Mouse (Mus musculus) induced T-regulatory cell, adult 2 months (primary cell): ENCODE results near the gene Lrrc7.

Experiments used
- DNase-seq: peaks from one replicate; pipeline ENCODE4 v3.0.0-alpha.2; 2012; ENCODE audit warnings: low read depth

Gene Lrrc7

GRCm38 (mm10) chr3:158561987-158562360 lies at the start of gene Lrrc7:
Gene Lrrc7, minus strand, starts transcription at chr3:158562221.
- DNase-seq = no peak

- no peak for DNase-seq
These were observed 45.0 kb upstream of the Lrrc7 start for GRCm38 (mm10) chr3:158607065-158607464.

- no peak for DNase-seq
These were observed 43.3 kb upstream of the Lrrc7 start for GRCm38 (mm10) chr3:158605274-158605673.

DNA sequence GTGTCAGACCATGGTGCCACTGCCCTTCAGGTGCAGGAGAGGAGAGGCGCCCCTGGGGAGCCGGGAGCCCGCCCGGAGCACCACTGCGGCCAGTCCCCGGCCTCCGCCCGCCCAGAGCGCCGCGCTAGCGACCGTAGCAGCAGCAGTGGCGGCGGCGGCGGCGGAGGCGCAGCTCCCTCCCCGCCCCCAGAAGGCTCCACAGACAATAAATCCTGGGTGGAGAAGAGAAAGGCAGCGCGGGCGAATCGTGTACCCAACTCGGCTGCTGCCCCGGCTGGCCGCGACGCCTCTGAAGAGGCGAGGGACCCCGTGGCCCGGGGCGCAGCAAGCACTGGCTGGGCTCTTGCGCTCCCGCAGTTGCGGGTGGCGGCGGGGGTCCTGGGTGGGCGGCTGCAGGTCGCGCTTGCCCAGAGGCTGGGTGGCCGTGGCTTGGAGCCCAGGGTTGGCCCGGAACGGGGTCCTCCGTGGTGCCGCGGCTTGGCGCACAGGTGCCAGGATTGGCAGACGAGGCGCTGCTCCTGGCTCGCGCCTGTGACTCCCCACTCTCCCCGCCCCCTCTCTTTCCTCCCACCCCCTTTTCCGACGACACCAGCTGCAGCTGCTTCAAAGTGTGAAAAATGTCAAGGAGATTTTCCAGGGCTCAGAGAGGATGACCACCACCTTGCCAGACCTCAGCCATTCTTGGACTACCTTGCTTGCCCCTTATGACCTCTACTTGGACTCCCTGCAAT lies 600 bp downstream of the Lrrc7 start:
- no peak for DNase-seq

GRCm38 (mm10) chr3:158560891-158561255 lies 1.1 kb downstream of the Lrrc7 start:
- DNase-seq = no peak

GRCm38 (mm10) chr3:158559691-158560650 lies 2.0 kb downstream of the Lrrc7 start:
- DNase-seq = no peak

DNA sequence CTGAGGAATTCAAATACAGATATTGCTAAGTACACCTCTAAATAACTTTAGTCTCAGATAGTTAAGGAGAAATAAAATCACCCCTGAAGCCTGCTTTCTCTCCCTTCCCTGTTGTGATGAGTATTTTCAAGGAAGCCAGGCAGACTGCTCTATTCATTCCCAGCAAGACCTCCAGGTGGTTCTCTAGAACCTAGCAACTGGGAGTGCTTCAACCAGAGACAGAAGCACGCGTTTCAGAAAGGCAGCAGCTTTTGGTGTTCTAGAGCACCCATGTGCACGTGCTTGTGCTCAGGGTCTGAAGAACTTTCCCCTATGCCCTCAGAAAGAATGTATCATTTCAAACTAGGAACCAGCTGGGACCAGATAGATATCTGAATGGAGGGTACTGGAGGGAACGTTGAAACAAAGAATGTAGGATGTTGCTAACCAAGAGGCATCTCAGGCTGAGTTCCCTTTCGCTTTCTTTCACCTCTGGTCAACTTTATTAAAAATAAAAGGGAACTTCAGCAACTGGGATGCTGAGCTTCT lies 2.8 kb downstream of the Lrrc7 start:
- no peak for DNase-seq

GRCm38 (mm10) chr3:158558631-158559030 lies 3.4 kb downstream of the Lrrc7 start:
- no peak for DNase-seq

- no peak for DNase-seq
These were observed 7.7 kb downstream of the Lrrc7 start for GRCm38 (mm10) chr3:158554280-158554679.

DNA sequence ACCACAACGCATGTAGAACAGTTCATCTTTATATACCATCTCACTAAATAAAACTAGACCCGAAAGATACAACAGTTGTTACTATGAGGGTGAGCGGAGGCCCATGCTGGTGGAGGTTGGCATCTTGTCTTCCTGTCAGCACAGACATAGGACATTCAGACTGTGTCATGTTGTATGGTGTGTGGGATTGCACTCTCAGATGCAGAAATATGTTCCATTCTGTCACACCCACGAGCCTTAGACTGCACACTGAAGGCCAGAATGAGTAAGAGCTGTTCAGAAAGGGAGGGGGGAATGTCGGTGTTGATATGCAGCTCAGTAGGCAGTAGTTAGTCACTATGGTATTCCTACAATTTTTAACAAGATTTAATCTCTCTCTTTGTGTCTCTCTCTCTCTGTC lies 9.9 kb downstream of the Lrrc7 start:
- no peak for DNase-seq

DNA sequence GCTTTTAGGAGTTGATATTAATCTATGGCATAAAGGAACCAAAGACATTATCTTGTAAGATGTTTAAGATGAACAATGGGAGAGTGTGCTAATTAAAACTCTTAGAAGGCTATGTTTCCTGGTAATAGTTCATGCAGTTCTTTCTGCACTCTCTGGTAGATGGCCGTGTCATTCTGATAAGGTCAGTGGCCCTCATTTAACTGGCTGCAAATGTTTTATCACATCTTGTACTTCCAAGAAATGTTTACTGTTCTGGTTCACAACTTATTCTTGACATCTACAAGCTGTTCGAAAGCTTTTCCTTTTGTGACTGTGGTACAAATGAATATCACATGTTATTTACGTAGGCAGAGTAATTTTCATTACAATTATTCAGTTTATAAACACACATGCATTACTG lies 18.5 kb downstream of the Lrrc7 start:
- DNase-seq = no peak

GRCm38 (mm10) chr3:158532859-158533258 lies 29.2 kb downstream of the Lrrc7 start:
- no peak for DNase-seq

DNA sequence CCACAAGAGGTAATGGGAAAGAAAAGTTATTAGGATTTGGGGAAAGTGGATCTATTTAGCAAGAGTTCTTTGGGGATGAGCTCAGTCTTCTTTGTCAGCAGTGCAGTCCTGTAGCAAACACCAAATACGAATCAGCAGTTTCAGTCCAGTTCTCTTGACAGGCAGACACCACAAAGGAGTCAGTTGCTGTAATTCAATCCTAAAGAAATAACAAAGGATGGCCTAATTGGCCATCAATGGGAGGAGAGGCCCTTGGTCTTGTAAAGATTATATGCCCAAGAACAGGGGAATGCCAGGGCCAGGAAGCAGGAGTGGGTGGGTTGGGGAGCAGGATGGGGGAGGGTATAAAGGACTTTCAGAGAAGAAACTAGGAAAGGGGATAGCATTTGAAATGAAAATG lies 33.5 kb downstream of the Lrrc7 start:
- DNase-seq = no peak

GRCm38 (mm10) chr3:158493730-158494129 lies 68.3 kb downstream of the Lrrc7 start:
- DNase-seq = no peak

GRCm38 (mm10) chr3:158479677-158480076 lies 82.3 kb downstream of the Lrrc7 start:
- DNase-seq = no peak

GRCm38 (mm10) chr3:158400600-158400999 lies 161.4 kb downstream of the Lrrc7 start:
- DNase-seq = no peak

GRCm38 (mm10) chr3:158391534-158391933 lies 170.5 kb downstream of the Lrrc7 start:
- no peak for DNase-seq

DNA sequence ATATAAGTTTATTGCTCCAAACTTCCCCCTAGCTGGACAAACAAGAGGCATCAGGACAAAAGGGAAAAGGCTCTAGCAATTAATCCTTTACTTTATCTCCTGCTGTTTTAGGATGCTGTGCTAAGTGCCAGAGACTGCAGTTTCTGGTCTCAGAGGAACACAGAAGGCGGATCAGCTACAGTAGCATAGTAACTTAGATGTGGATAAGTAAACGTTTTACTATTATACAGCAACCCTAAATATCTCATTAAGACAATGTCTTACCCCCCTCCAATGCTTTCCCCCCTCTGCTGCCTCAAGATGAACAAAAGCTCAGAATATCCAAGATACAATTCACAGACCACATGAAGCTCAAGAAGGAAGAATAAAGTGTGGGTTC lies 174.0 kb downstream of the Lrrc7 start:
- DNase-seq = no peak

- DNase-seq = no peak
These were observed 174.5 kb downstream of the Lrrc7 start for GRCm38 (mm10) chr3:158387413-158388075.

- DNase-seq = no peak
These were observed 175.2 kb downstream of the Lrrc7 start for GRCm38 (mm10) chr3:158386848-158387247.

- DNase-seq = peak; percentile 3
These were observed 186.1 kb downstream of the Lrrc7 start for GRCm38 (mm10) chr3:158375885-158376284.

- DNase-seq = no peak
These were observed 192.9 kb downstream of the Lrrc7 start for GRCm38 (mm10) chr3:158369169-158369568.
